Mouse (Mus musculus) midbrain, embryonic 13.5 days (tissue): Measurements from ENCODE around the gene Aldh5a1. TPM values are rescaled to one million over a fixed set of nuclear protein-coding genes. Genes with fewer than 3 reads are reported as not detected.

ENCODE experiments used
- ATAC-seq: fragments of 200-750 bp; cut with Nextera tagmentation; 2 replicates; pipeline ENCODE4 v1.8.0; 2017; ENCODE audit warnings: mild to moderate bottlenecking, moderate TSS enrichment, moderate library complexity
- H3K27ac ChIP-seq: fragments of 300-500 bp; sonication (generic); 2 replicates; pipeline ENCODE4 v1.5.1; 2015; ENCODE audit warnings: inconsistent platforms, mild to moderate bottlenecking, moderate library complexity
- H3K27me3 ChIP-seq: fragments of 300-500 bp; sonication (generic); 2 replicates; pipeline ENCODE4 v1.6.1; 2015; ENCODE audit warnings: mild to moderate bottlenecking, inconsistent platforms
- H3K36me3 ChIP-seq: fragments of 300-500 bp; sonication (generic); 2 replicates; pipeline ENCODE4 v1.6.1; 2015; ENCODE audit warnings: mild to moderate bottlenecking, inconsistent platforms
- H3K4me1 ChIP-seq: fragments of 300-500 bp; sonication (generic); replicated peaks from 2 replicates; pipeline ENCODE4 v1.6.1; 2015; ENCODE audit warnings: inconsistent platforms
- H3K4me2 ChIP-seq: fragments of 300-500 bp; sonication (generic); replicated peaks from 2 replicates; pipeline ENCODE4 v1.6.1; 2015; ENCODE audit warnings: moderate library complexity, mild to moderate bottlenecking, inconsistent platforms
- H3K4me3 ChIP-seq: fragments of 300-500 bp; sonication (generic); replicated peaks from 2 replicates; pipeline ENCODE4 v1.5.1; 2015; ENCODE audit warnings: mild to moderate bottlenecking, inconsistent platforms
- H3K9ac ChIP-seq: fragments of 300-500 bp; sonication (generic); replicated peaks from 2 replicates; pipeline ENCODE4 v1.6.1; 2015; ENCODE audit warnings: mild to moderate bottlenecking, inconsistent platforms
- H3K9me3 ChIP-seq: fragments of 300-500 bp; sonication (generic); 2 replicates; pipeline ENCODE4 v1.6.1; 2016; ENCODE audit warnings: mild to moderate bottlenecking, inconsistent platforms
- WGBS: fragments of 180-500 bp; shearing (Covaris S2); methylation state at CpG from one replicate; pipeline ENCODE4 v1.1.7; 2015; 5-methylcytosine and 5-hydroxymethylcytosine counted together
- polyA plus RNA-seq: library from polyadenylated mRNA; unstranded; fragments of >200 nt; fragmentation: Nextera tagmentation; extraction: Ambion mirVana; gene quantifications from 2 replicates; pipeline ENCODE4 v1.2.1, GENCODE M21; 2015

Gene Aldh5a1
- polyA plus RNA-seq, 1 experiment from 2014 or later, result 7.9 TPM

GRCm38 (mm10) chr13:24923991-24924390, 13.5 kb downstream of the Aldh5a1 start:
- Histone ChIP-seq H3K9ac (no peak overlapping the region), H3K4me3 (no peak overlapping the region), H3K4me2 (no peak overlapping the region), H3K9me3 (no peaks in the 10 kb centered on the region), H3K27me3 (no peaks in the 10 kb centered on the region), H3K27ac (no peak overlapping the region), H3K36me3 (peaks cover 37% of the 10 kb centered on the region), H3K4me1 (no peaks in the 10 kb centered on the region)
- no peak for ATAC-seq
- WGBS, result 98% methylated on average over 5 of the region's 5 CpGs

DNA sequence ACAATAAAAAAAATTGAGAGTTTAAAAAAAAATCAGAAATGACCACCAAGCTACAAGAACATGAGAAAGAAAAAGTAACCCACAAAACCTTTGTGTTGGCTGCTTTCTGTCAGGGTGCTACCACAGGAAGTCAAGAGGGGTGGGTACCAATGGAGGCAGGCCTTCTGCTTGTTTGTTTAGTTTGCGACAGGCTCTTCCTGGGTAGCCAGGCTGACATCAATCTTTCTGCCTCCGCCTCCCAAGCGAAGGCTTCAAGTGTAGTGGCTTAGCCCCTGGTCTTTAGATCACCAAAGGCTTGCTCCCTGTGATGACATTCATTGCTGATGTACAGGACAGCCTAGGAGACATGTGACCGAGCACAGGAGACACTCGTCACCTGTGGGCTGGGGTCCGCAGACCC, 16.2 kb downstream of the Aldh5a1 start:
- H3K27ac ChIP-seq, result no peak overlapping the region
- no peak overlapping the region for H3K4me2 ChIP-seq
- ATAC-seq, result no peak
- H3K9me3 ChIP-seq, result no peaks in the 10 kb centered on the region
- 91% methylated on average over 6 of the region's 6 CpGs for WGBS
- no peak overlapping the region for H3K9ac ChIP-seq
- H3K27me3 ChIP-seq, result no peaks in the 10 kb centered on the region
- no peak overlapping the region for H3K4me3 ChIP-seq
- peaks cover 54% of the 10 kb centered on the region for H3K36me3 ChIP-seq
- H3K4me1 ChIP-seq, result no peaks in the 10 kb centered on the region

GRCm38 (mm10) chr13:24920333-24920977, 17.0 kb downstream of the Aldh5a1 start:
- Histone ChIP-seq H3K27me3 (no peaks in the 10 kb centered on the region), H3K27ac (no peak overlapping the region), H3K4me3 (no peak overlapping the region), H3K4me1 (no peaks in the 10 kb centered on the region), H3K9ac (no peak overlapping the region), H3K36me3 (peaks cover 50% of the 10 kb centered on the region), H3K4me2 (no peak overlapping the region), H3K9me3 (no peaks in the 10 kb centered on the region)
- 29% methylated on average over 5 of the region's 5 CpGs for WGBS
- peak; percentile 75 for ATAC-seq

DNA sequence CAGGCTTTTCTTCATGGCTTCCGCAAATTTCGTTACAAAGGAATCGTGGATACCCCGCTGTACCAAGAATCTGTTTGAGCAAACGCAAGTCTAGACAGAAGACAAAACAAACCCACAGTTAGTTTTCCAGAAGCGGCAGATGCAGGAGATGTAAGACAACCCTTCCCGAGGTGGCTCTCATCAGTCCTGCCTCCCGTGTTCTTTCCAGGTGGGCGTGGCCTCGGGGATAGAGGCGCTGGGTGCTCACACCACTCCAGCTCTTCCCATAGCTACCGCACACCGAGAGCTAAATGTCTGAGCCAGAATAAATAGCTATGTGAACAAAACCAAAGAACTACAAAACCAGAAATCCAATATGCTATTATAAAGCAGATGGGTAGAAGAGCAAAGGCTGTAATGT, 21.6 kb downstream of the Aldh5a1 start:
- H3K27ac ChIP-seq, result no peak overlapping the region
- WGBS, result 75% methylated on average over 13 of the region's 13 CpGs
- ATAC-seq, result no peak
- peaks cover 42% of the 10 kb centered on the region for H3K36me3 ChIP-seq
- H3K4me3 ChIP-seq, result no peak overlapping the region
- no peak overlapping the region for H3K9ac ChIP-seq
- no peaks in the 10 kb centered on the region for H3K27me3 ChIP-seq
- H3K4me2 ChIP-seq, result no peak overlapping the region
- no peaks in the 10 kb centered on the region for H3K9me3 ChIP-seq
- H3K4me1 ChIP-seq, result no peaks in the 10 kb centered on the region

DNA sequence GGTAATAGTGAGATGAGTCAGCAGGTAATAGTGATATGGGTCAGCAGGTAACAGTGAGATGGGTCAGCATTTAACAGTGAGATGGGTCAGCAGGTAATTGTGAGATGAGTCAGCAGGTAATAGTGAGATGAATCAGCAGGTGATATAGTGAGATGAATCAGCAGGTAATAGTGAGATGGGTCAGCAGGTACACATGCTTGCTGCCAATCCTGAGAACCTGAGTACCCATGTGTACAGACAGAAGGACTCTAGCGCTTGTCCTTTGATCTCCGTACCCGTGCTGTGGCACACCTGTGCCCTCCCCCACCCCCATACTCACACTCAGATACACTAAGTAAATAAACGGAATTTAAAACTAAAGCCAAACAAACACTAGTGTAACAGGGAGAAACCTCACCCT, 22.5 kb downstream of the Aldh5a1 start:
- Histone ChIP-seq H3K27me3 (no peaks in the 10 kb centered on the region), H3K4me2 (no peak overlapping the region), H3K9ac (no peak overlapping the region), H3K4me1 (no peaks in the 10 kb centered on the region), H3K9me3 (no peaks in the 10 kb centered on the region), H3K4me3 (no peak overlapping the region), H3K36me3 (peaks cover 42% of the 10 kb centered on the region), H3K27ac (no peak overlapping the region)
- WGBS, result 93% methylated on average over 4 of the region's 4 CpGs
- no peak for ATAC-seq

DNA sequence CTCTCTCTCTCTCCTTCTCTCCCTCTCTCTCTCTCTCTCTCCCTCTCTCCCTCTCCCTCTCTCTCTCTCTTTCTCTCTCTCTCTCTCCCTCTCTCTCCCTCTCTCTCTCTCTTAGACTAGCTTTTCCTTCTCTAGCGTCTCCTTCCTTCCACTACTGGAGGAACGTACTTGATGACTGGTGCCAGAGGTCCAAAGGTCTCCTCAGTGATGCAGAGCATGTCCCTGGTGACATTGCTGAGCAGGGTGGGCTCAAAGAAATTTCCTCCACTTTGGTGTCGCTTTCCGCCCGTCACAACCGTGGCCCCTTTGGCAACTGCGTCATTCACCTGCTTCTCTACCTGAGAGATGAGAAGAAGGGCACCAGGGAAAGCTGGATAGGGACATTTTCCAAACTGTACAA, 23.9 kb downstream of the Aldh5a1 start:
- Histone ChIP-seq H3K9me3 (no peaks in the 10 kb centered on the region), H3K4me3 (no peak overlapping the region), H3K4me2 (no peak overlapping the region), H3K27ac (no peak overlapping the region), H3K4me1 (no peaks in the 10 kb centered on the region), H3K27me3 (no peaks in the 10 kb centered on the region), H3K9ac (no peak overlapping the region), H3K36me3 (peaks cover 38% of the 10 kb centered on the region)
- 95% methylated on average over 7 of the region's 7 CpGs for WGBS
- ATAC-seq, result no peak

- H3K4me1 ChIP-seq, result 0 out of 2 replicates have a peak, but pooled peaks cover 4% of the 10 kb centered on the region
- peaks cover 16% of the 10 kb centered on the region for H3K36me3 ChIP-seq
- WGBS, result 93% methylated on average over 1 of the region's 1 CpGs
- H3K4me3 ChIP-seq, result no peak overlapping the region
- H3K9ac ChIP-seq, result no peak overlapping the region
- ATAC-seq, result no peak
- H3K27ac ChIP-seq, result no peak overlapping the region
- H3K27me3 ChIP-seq, result no peaks in the 10 kb centered on the region
- no peaks in the 10 kb centered on the region for H3K9me3 ChIP-seq
- no peak overlapping the region for H3K4me2 ChIP-seq
Observed at GRCm38 (mm10) chr13:24909112-24909511, 28.3 kb downstream of the Aldh5a1 start.

- H3K9me3 ChIP-seq, result no peaks in the 10 kb centered on the region
- H3K4me1 ChIP-seq, result 0 out of 2 replicates have a peak, but pooled peaks cover 4% of the 10 kb centered on the region
- no peak overlapping the region for H3K9ac ChIP-seq
- no peaks in the 10 kb centered on the region for H3K27me3 ChIP-seq
- 67% methylated on average over 11 of the region's 11 CpGs for WGBS
- no peak overlapping the region for H3K4me3 ChIP-seq
- ATAC-seq, result no peak
- H3K27ac ChIP-seq, result no peak overlapping the region
- H3K36me3 ChIP-seq, result peaks cover 6% of the 10 kb centered on the region
- no peak overlapping the region for H3K4me2 ChIP-seq
Observed at GRCm38 (mm10) chr13:24906831-24907570, 30.5 kb downstream of the Aldh5a1 start.

DNA sequence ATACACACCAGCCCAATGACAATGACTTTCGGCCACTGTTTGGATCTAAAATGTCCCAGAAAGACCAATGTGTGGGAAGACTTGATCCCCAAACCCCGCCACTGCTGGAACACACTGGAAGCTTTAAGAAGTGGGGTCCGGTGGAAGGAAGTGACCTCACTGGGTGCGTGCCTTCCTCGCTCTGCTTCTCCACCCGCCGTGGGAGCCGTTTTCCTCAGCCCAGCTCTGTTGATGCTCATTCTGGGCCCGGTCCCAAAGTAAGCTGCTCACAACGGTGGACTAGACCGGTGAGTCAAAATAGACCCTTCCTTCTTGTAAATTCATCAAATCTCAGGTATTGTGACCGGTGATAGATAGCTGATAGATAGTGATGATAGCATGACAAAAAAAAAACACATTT, 32.0 kb downstream of the Aldh5a1 start:
- Histone ChIP-seq H3K4me2 (no peak overlapping the region), H3K4me1 (0 out of 2 replicates have a peak, but pooled peaks cover 4% of the 10 kb centered on the region), H3K9ac (no peak overlapping the region), H3K27ac (no peak overlapping the region), H3K36me3 (no peaks in the 10 kb centered on the region), H3K4me3 (no peak overlapping the region), H3K9me3 (no peaks in the 10 kb centered on the region), H3K27me3 (no peaks in the 10 kb centered on the region)
- no peak for ATAC-seq
- WGBS, result 94% methylated on average over 12 of the region's 12 CpGs

- Histone ChIP-seq H3K4me2 (no peak overlapping the region), H3K27ac (no peak overlapping the region), H3K36me3 (no peaks in the 10 kb centered on the region), H3K9me3 (no peaks in the 10 kb centered on the region), H3K9ac (no peak overlapping the region), H3K27me3 (no peaks in the 10 kb centered on the region), H3K4me3 (no peak overlapping the region), H3K4me1 (0 out of 2 replicates have a peak, but pooled peaks cover 4% of the 10 kb centered on the region)
- WGBS, result 62% methylated on average over 6 of the region's 6 CpGs
- ATAC-seq, result no peak
Observed at GRCm38 (mm10) chr13:24903412-24903811, 34.0 kb downstream of the Aldh5a1 start.

DNA sequence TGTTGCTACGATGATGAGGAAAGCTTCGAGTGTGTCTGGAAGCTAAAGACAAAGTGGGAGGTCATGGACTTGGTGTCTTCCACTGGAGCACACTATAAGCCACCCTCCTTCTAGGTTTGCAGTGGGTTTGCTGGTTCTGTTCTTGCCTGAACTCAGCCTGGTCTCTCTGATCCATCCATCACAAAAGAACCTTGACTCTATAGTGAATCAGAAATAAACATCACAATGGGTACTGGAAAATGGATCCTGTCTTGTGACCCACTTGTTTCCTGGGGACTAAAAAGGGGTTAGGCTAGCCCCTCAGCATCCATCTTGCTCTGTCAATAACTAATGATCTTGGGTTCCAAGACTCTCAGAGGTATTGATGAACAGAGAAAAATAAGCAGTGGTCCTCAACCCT, 35.5 kb downstream of the Aldh5a1 start:
- Histone ChIP-seq H3K4me3 (no peak overlapping the region), H3K27me3 (no peaks in the 10 kb centered on the region), H3K27ac (no peak overlapping the region), H3K36me3 (no peaks in the 10 kb centered on the region), H3K9ac (no peak overlapping the region), H3K9me3 (no peaks in the 10 kb centered on the region), H3K4me2 (no peak overlapping the region), H3K4me1 (0 out of 2 replicates have a peak, but pooled peaks cover 1% of the 10 kb centered on the region)
- 82% methylated on average over 2 of the region's 2 CpGs for WGBS
- no peak for ATAC-seq

GRCm38 (mm10) chr13:24893880-24894279, 43.6 kb downstream of the Aldh5a1 start:
- Histone ChIP-seq H3K27me3 (no peaks in the 10 kb centered on the region), H3K4me2 (no peak overlapping the region), H3K36me3 (no peaks in the 10 kb centered on the region), H3K4me1 (no peaks in the 10 kb centered on the region), H3K27ac (no peak overlapping the region), H3K4me3 (no peak overlapping the region), H3K9ac (no peak overlapping the region), H3K9me3 (no peaks in the 10 kb centered on the region)
- no peak for ATAC-seq
- WGBS, result 87% methylated on average over 2 of the region's 2 CpGs
